8 mouse cellular contexts compared by ENCODE assay signal in genomic region chr14:63054729-63055128, GRCm38 (mm10). TPM values are rescaled to one million over a fixed set of nuclear protein-coding genes. Genes with fewer than 3 reads are reported as not detected.
DNase-seq lines count a peak whose midpoint lies in the region; ATAC-seq lines count a peak whose summit lies in the region.

No protein-coding gene starts in this region.

- H3K4me2 ChIP-seq in forebrain, embryonic 16.5 days (ENCODE audit: low read length): no peak overlapping the region
- no peak overlapping the region for H3K4me2 ChIP-seq in liver, embryonic 11.5 days

- 18% methylated on average over 6 of the region's 6 CpGs for WGBS in forebrain, embryonic 16.5 days
- WGBS in hindbrain, embryonic 10.5 days: 51% methylated on average over 6 of the region's 6 CpGs
- WGBS in liver, embryonic 11.5 days: 30% methylated on average over 6 of the region's 6 CpGs

- peaks cover 8% of the 10 kb centered on the region; the same call in 1 of the 2 replicates for H3K4me1 ChIP-seq in forebrain, embryonic 16.5 days (replicated peaks; ENCODE audit: control insufficient read depth, insufficient read depth, low read length)
- peaks cover 12% of the 10 kb centered on the region; the same call in 1 of the 2 replicates for H3K4me1 ChIP-seq in hindbrain, embryonic 10.5 days (replicated peaks)
- peaks cover 4% of the 10 kb centered on the region for H3K4me1 ChIP-seq in liver, embryonic 11.5 days (replicated peaks; ENCODE audit: control insufficient read depth, insufficient read depth, low read length)

- H3K36me3 ChIP-seq in forebrain, embryonic 16.5 days (ENCODE audit: control insufficient read depth, insufficient read depth): no peaks in the 10 kb centered on the region
- H3K36me3 ChIP-seq in hindbrain, embryonic 10.5 days: no peaks in the 10 kb centered on the region
- H3K36me3 ChIP-seq in liver, embryonic 11.5 days (ENCODE audit: control insufficient read depth, insufficient read depth, low read length): no peaks in the 10 kb centered on the region

- H3K9me3 ChIP-seq in forebrain, embryonic 16.5 days (ENCODE audit: control insufficient read depth, low read length): no peaks in the 10 kb centered on the region
- no peaks in the 10 kb centered on the region for H3K9me3 ChIP-seq in hindbrain, embryonic 10.5 days
- no peaks in the 10 kb centered on the region for H3K9me3 ChIP-seq in liver, embryonic 11.5 days (ENCODE audit: control insufficient read depth, low read length)

- H3K4me3 ChIP-seq in forebrain, embryonic 16.5 days (replicated peaks; ENCODE audit: low read length): no peak overlapping the region
- H3K4me3 ChIP-seq in hindbrain, embryonic 10.5 days: no peak overlapping the region
- no peak overlapping the region for H3K4me3 ChIP-seq in liver, embryonic 11.5 days (ENCODE audit: low read depth, low read length)

- H3K27me3 ChIP-seq in forebrain, embryonic 16.5 days (replicated peaks; ENCODE audit: control insufficient read depth, insufficient read depth, low read length): no peaks in the 10 kb centered on the region
- no peaks in the 10 kb centered on the region for H3K27me3 ChIP-seq in hindbrain, embryonic 10.5 days (ENCODE audit: insufficient read depth, poor library complexity, severe bottlenecking)
- no peaks in the 10 kb centered on the region for H3K27me3 ChIP-seq in liver, embryonic 11.5 days (replicated peaks; ENCODE audit: control insufficient read depth, insufficient read depth, low read length)

- peak; percentile 87 for ATAC-seq in forebrain, embryonic 16.5 days
- peak; percentile 76 for ATAC-seq in liver, embryonic 11.5 days (replicated peaks; ENCODE audit: low FRiP score)

- no peak overlapping the region for H3K9ac ChIP-seq in forebrain, embryonic 16.5 days (replicated peaks; ENCODE audit: low read depth, low read length)
- no peak overlapping the region for H3K9ac ChIP-seq in liver, embryonic 11.5 days (ENCODE audit: low read depth, low read length)

- H3K27ac ChIP-seq in forebrain, embryonic 16.5 days (ENCODE audit: low read length): no peak overlapping the region
- H3K27ac ChIP-seq in hindbrain, embryonic 10.5 days: no peak overlapping the region
- H3K27ac ChIP-seq in liver, embryonic 11.5 days (ENCODE audit: low read depth, low read length): no peak overlapping the region

- DNase-seq in kidney, postnatal 10 days: peak; percentile 30
- DNase-seq in kidney, postnatal 25 days: no peak
- DNase-seq in cerebellum, adult 11 months: peak; percentile 89
- peak; percentile 11 for DNase-seq in hindbrain, embryonic 10.5 days (ENCODE audit: low spot score)
- DNase-seq in liver, embryonic 11.5 days (ENCODE audit: low spot score): no peak
- DNase-seq in retina, adult 2 months (ENCODE audit: low read depth, low spot score): peak; percentile 9
- DNase-seq in spleen, postnatal 4 days (ENCODE audit: low spot score in 2 of 2): no peak

RNA-seq across cellular contexts. Expression of gene Defb30, which starts 5.0 kb away (rescaled TPM):
- polyA plus RNA-seq in forebrain, embryonic 16.5 days (2015; fragmentation: Nextera tagmentation; extraction: Ambion mirVana): not detected in 2 replicates
- polyA plus RNA-seq in hindbrain, embryonic 10.5 days (2016; fragmentation: Nextera tagmentation; extraction: Ambion mirVana): not detected in 2 replicates
- polyA plus RNA-seq in liver, embryonic 11.5 days (2014; fragmentation: Nextera tagmentation; extraction: Ambion mirVana): not detected in 2 replicates

RNA-seq across cellular contexts. Expression of gene Defb42, which starts 7.9 kb away (rescaled TPM):
- polyA plus RNA-seq in forebrain, embryonic 16.5 days (2015; fragmentation: Nextera tagmentation; extraction: Ambion mirVana): 0.28 and 0.34 TPM in 2 replicates
- 0.10 TPM in 1 of 2 replicates, not detected in the other for polyA plus RNA-seq in hindbrain, embryonic 10.5 days (2016; fragmentation: Nextera tagmentation; extraction: Ambion mirVana)
- 0.48 and 0.67 TPM in 2 replicates for polyA plus RNA-seq in liver, embryonic 11.5 days (2014; fragmentation: Nextera tagmentation; extraction: Ambion mirVana)

RNA-seq across cellular contexts. Expression of gene Defb43, which starts 43.2 kb away (rescaled TPM):
- polyA plus RNA-seq in forebrain, embryonic 16.5 days (2015; fragmentation: Nextera tagmentation; extraction: Ambion mirVana): not detected in 2 replicates
- polyA plus RNA-seq in hindbrain, embryonic 10.5 days (2016; fragmentation: Nextera tagmentation; extraction: Ambion mirVana): not detected in 2 replicates
- polyA plus RNA-seq in liver, embryonic 11.5 days (2014; fragmentation: Nextera tagmentation; extraction: Ambion mirVana): not detected in 2 replicates

RNA-seq across cellular contexts. Expression of gene Defb47, which starts 56.9 kb away (rescaled TPM):
- not detected in 2 replicates for polyA plus RNA-seq in forebrain, embryonic 16.5 days (2015; fragmentation: Nextera tagmentation; extraction: Ambion mirVana)
- not detected in 2 replicates for polyA plus RNA-seq in hindbrain, embryonic 10.5 days (2016; fragmentation: Nextera tagmentation; extraction: Ambion mirVana)
- not detected in 2 replicates for polyA plus RNA-seq in liver, embryonic 11.5 days (2014; fragmentation: Nextera tagmentation; extraction: Ambion mirVana)

Comparison
In these comparisons a context has a peak if more than half of its experiments do, and no peak if none do; other contexts are left out.
1. DNase-seq: peak in kidney, postnatal 10 days (single experiment), cerebellum, adult 11 months (single experiment), hindbrain, embryonic 10.5 days (single experiment) and retina, adult 2 months (single experiment); none in kidney, postnatal 25 days (0 of 2), liver, embryonic 11.5 days (single experiment) and spleen, postnatal 4 days (0 of 2).